Mouse (Mus musculus): ENCODE measurements at regions not wholly inside any gene's neighbourhood (a gene's known extent, or its start where the extent isn't known, plus 50 kb on each side); places are given as distances from the start of the nearest gene placed in this dataset.

GRCm38 (mm10) chr6:93509857-93510256, 566.6 kb upstream of the Adamts9 start:
- TF ChIP-seq POLR2A (IDR thresholded peaks at IDR 0.05; ENCODE audit: control insufficient read depth, low read depth, low read length) (no peak), CTCF (IDR thresholded peaks at IDR 0.05; ENCODE audit: control insufficient read depth, insufficient read depth, insufficient replicate concordance, low read depth, low read length) (no peak)

Data from testis, adult 2 months (tissue).